Mouse (Mus musculus) liver, postnatal 0 days (tissue): ENCODE measurements around the gene Fxyd3.

Source experiments
- CTCF ChIP-seq: sonication (generic); IDR thresholded peaks from 2 replicates; pipeline ENCODE4 v1.5.1; 2016; ENCODE audit warnings: antibody characterized with exemption, low read depth
- EP300 ChIP-seq: IDR thresholded peaks from 2 replicates; pipeline ENCODE4 v1.6.1; 2016; ENCODE audit warnings: antibody characterized with exemption, low read depth, mild to moderate bottlenecking

DNA sequence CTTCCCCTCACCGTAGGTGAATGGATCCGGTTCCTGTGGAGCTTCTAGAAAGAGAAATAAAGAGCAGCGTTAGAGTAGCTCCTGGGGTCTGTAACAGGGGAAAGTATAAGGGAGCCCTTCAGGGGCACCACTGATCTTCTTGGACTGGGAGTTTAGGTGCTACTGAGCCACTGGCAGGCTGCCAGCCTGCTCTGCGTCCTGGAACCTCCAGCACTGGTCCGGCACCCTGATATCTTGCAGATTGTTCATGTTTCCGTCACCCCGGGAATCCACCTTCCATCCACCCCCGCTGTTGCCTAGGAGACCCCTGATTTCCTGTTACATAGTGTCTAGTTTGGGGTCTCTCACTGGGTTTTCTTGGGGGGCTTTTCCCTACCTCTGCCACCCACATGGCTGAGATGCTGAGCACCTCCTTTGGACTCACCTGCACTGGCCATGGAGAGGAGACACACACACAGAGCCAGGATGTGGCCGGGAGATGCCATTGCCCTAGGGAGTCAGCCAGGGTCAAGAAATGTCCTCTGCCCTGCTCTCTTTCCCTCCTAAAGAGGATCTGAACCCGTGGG, 22.5 kb downstream of the Fxyd3 start:
- no peak for TF ChIP-seq EP300
- TF ChIP-seq CTCF = no peak
